Mouse (Mus musculus) kidney, postnatal 36 days (tissue): Measurements from ENCODE around the gene Frmd4a.
"Not testable (repeated sequence)": the region's sequence is repeated elsewhere in the genome, so short reads cannot be mapped to it uniquely, and the experiment has no call there.

Source experiments
- DNase-seq, 2 experiments: peaks; one replicate each; pipeline ENCODE4 v3.0.0; 2021 to 2022; ENCODE audit warnings: mixed read lengths in 2 of 2

The Frmd4a gene

GRCm38 (mm10) chr2:4592666-4593065, 575.1 kb downstream of the Frmd4a start:
- DNase-seq, result no peak

- peak; percentile 81 to 86 for DNase-seq
Observed at GRCm38 (mm10) chr2:4593433-4593832, 575.9 kb downstream of the Frmd4a start.

DNA sequence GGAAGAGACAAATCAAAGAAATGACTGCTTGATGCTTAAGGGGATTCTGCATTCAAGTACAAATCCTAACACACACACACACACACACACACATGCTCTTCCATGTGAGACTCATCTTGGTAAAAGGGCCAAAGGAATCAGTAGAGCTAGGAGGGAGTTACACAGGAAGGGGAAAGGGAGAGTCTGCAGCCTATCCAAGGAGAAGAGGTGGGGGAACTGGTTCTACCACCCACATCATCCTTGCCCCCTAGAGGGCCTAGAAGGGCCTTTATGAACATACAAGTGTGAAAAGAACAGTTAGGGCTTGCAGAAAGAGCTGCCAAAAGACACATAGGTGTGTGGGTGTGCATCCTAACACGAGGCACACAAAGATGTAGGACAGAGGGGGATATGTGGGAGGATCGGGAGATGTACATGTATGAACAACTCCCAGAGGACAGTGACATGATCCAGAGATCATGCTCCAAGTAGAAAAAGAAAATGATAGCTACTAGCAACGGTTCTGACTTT, 576.4 kb downstream of the Frmd4a start:
- DNase-seq, result no peak

GRCm38 (mm10) chr2:4596992-4597391, 579.5 kb downstream of the Frmd4a start:
- DNase-seq, result no peak

- peak; percentile 77 to 84 for DNase-seq
Observed at GRCm38 (mm10) chr2:4601034-4601890, 583.7 kb downstream of the Frmd4a start.

DNA sequence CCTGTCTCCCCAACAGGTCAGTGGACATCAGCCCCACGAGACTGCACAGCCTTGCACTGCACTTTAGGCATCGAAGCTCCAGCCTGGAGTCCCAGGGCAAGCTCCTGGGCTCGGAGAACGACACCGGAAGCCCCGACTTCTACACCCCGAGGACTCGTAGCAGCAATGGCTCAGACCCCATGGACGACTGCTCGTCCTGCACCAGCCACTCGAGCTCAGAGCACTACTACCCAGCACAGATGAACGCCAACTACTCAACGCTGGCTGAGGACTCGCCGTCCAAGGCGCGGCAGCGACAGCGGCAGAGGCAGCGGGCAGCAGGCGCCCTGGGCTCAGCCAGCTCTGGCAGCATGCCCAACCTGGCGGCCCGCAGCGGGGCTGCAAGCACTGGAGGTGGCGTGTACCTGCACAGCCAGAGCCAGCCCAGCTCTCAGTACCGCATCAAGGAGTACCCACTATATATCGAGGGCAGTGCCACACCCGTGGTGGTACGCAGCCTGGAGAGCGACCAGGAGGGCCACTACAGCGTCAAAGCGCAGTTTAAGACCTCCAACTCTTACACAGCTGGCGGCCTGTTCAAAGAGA, 585.9 kb downstream of the Frmd4a start:
- DNase-seq, result peak in 1 of 2 experiments; percentile 46

DNA sequence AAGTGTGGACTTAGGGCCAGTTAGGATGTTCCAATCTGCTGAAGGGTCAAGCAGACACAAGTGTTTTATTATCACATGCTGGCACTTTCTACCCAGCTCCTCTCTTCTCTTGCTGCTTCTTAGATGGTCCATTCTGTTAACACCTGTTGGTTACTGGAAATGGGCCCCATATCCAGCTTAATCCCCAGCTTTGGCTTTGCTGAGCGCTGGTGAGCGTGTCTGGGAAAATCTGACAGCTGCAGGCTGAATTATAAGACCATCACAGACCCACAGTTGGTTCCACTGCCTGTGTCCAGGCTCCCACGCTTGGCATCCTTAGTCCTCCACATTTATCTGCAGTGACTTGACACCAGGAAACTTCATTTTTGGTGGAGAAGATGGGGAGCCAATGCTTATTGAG, 589.0 kb downstream of the Frmd4a start:
- no peak for DNase-seq

GRCm38 (mm10) chr2:4608253-4608652, 590.7 kb downstream of the Frmd4a start:
- no peak for DNase-seq

DNA sequence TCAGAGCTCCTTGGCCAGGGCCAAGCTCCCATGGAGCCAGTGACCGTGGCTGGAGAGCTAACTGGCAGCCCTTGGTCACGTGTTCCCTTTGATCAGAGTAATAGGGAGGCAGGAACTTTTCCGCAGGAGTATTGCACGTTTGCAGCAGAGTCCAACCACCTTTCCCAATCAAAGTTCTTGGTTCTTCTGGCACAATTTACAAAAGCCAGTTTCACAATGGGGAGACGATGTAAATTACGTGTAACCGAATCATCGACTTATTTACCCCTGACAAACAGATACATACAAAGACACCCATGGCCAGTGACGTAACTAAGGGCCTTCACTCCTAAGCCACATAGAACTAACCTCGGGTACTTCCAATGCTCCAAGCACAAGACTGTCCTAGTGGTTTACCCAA, 591.9 kb downstream of the Frmd4a start:
- no peak for DNase-seq

DNA sequence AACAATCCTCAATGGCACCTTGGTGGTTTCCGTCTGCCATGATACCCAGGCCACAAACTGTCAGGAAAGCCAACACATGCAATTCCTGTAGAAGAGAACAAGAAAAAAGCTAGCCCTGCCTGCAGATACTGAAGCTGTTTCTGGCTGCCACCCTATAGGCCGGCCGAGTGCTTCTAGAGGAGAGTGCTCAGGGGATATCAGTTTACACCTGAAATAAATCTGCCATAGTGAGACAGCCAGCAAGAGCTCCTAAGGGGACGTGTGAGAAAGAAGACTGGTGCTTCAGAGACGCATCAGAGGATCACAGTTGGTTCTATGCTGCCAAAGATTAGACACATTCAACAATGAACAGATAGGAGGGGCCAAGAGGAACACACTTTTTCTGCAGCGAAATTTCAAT, 593.8 kb downstream of the Frmd4a start:
- DNase-seq, result no peak

GRCm38 (mm10) chr2:4611704-4612103, 594.2 kb downstream of the Frmd4a start:
- DNase-seq, result peak; percentile 27 to 41

GRCm38 (mm10) chr2:4614276-4614929, 596.9 kb downstream of the Frmd4a start:
- DNase-seq, result peak; percentile 21 to 54

GRCm38 (mm10) chr2:4615014-4615546, 597.6 kb downstream of the Frmd4a start:
- DNase-seq, result no peak

DNA sequence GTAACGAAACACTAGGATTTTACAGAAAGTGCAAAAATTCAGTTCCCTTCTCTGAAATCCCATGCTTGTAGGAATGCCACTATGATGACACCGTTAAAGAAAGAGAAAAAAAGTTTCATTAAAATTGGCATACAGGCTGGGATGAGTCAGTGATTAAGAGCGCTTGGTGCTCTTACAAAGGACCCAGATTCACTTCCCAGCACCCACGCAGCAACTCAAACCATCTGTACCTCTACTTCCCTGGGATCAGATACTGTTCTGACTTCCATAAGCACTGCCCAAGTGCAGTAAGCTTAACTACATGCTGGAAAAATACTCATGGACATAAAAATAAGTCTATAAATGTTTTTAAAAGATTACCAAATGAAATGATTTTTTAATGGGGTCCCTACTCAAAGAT, 599.5 kb downstream of the Frmd4a start:
- DNase-seq, result no peak

- not testable (repeated sequence) for DNase-seq
Observed at GRCm38 (mm10) chr2:4619126-4619525, 601.6 kb downstream of the Frmd4a start.

GRCm38 (mm10) chr2:4619893-4620593, 602.5 kb downstream of the Frmd4a start:
- no peak for DNase-seq

DNA sequence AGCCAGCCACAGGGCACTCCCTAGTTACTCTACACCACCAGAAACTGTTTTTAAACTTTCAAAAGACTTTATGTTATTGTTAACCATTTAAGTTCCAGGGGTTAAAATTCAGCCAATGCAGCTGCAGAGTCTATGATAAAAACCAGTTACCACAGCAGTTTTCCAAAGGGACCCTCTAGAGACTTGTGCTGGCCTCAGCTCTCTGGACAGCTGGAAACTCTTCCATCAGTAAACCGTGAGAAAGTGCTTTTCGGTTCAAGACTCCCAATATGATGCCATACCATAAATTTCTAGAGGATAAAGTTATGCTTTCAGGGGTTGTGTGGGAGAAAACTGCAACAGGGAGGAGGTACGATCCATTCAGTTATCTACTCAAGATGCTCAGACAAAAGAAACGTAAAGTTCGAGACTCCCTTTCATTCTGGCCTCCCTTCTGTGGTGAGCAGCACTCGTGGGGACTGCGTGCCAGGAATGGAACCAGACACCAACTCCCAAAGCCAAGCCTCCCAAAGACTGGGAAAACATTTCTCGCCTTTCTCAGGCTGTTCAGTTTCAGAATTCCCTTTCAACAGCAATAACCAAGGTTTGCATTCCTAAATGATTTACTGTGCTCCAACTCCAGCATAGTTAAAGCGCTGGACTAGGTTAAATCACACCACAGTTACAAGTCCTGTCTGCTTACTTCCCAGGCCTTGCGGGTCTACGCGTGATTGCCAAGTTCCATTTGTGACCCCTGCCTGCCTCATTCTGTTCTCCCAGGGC, 603.3 kb downstream of the Frmd4a start:
- DNase-seq, result no peak

DNA sequence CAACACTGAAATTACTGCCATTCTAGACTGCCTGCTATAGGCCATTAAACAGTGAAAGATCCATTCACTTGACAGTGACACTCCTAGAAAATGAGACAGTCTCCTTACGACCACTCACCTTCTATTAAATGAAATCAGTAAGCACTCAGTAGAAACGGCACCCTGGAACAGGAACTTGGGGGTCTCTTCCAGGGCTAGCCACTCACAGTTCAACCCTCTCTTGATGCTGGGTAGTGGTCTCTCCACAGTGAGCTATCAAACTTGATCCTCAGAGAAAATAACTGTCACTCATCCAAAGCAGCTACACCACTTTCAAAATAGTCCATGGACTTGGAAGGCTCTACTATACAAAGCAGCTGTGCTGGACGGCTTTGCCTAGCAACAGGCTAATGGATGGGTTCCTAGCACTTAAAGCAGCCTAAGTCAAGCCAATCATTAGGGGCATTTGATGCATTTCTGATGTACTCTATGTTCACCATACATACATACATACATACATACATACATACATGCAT, 604.0 kb downstream of the Frmd4a start:
- DNase-seq, result no peak

DNA sequence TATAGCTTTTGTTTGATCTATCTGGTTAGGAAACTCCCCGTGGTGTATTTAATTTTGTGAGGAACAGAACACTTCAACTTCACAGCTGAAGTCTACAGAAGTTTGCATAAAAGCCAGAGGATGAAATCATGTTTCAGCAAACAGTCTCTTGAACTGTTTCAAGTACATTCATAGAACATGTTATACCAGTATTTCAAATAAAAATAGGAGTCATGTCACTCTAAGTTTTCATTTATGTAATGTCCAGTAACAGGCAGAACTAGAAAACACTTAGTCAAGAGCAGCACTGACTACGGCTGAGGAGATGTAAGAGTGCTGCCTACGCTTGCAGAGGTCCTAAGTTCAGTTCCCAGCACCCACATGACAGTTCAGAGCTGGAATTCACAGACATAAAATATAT, 609.4 kb downstream of the Frmd4a start:
- DNase-seq, result no peak

DNA sequence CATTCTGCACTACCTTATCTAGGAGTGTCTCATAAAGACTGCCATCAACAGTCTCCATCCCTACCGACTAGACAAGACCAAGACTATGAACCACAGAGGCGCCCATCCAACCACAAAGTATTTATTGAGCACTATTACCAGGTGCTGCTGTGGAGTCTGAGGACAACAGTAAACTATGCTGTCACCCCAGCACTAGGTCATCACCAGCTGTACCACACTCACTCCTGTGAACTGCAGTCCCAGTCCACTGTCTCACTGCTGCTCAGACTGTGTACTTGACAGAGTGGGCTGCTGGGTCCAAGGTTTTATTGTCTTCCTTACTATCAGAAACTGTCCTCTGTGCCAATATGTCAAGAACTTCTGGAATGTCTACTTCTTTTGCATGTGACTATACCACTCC, 611.4 kb downstream of the Frmd4a start:
- no peak for DNase-seq

DNA sequence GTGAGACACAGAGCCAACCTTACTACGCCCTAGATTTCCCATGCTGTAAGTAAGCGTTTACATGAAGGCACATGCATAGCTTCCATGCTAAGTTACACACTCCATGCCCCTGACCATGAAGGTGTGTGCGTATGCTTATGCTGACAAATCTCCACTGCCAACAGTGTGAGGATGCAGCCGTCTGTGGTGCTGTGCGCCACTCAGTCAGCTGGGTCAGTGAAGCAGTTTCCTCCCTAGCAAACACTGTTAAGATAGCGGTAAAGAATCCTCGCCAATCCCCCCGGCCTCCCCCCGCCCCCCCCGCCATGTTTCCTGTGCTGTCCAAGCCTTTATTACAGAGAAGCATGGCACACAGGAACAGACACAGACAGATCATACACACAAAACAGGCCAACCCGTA, 612.0 kb downstream of the Frmd4a start:
- DNase-seq, result no peak
